Mouse (Mus musculus): ENCODE results near the gene Arhgap10. TPM values are rescaled to one million over a fixed set of nuclear protein-coding genes. Genes with fewer than 3 reads are reported as not detected.
A peak's percentile ranks its signal among the peaks of the same experiment; 100 is the strongest.
"Not testable (repeated sequence)": the region's sequence is repeated elsewhere in the genome, so short reads cannot be mapped to it uniquely, and the experiment has no call there.

The Arhgap10 gene
- polyA plus RNA-seq, 1 experiment from 2014 or later, result 11.4 TPM

DNA sequence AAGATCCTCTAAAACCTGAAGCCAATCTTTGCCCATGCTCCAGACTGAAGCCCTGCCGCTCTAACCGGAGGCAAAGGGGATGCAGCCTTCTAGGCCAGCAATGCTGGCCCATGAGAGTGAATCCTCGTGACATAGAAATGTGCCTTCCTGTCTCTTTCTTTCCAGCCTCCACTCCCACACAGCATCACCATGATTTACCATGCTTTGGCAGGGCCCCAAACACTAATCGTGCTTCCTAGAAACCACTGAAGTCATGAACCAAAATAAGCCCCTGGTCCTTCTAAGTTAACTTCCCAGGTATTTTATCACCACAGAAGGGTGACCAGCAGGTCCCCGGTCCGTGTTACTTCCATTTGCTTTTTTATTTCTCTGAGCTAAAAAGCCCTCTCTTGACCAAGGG, 173.8 kb downstream of the Arhgap10 start:
- H3K4me3 ChIP-seq (replicated peaks), result no peak overlapping the region
- H3K4me2 ChIP-seq, result no peak overlapping the region
- no peak overlapping the region for H3K9ac ChIP-seq
- no peak overlapping the region for H3K27ac ChIP-seq
- 0 out of 2 replicates have a peak, but pooled peaks cover 3% of the 10 kb centered on the region for H3K36me3 ChIP-seq (replicated peaks)
- H3K9me3 ChIP-seq, result no peaks in the 10 kb centered on the region
- no peaks in the 10 kb centered on the region for H3K27me3 ChIP-seq
- ATAC-seq (ENCODE audit: low FRiP score), result no peak
- 92% methylated on average over 6 of the region's 6 CpGs for WGBS
- peaks cover 24% of the 10 kb centered on the region for H3K4me1 ChIP-seq

DNA sequence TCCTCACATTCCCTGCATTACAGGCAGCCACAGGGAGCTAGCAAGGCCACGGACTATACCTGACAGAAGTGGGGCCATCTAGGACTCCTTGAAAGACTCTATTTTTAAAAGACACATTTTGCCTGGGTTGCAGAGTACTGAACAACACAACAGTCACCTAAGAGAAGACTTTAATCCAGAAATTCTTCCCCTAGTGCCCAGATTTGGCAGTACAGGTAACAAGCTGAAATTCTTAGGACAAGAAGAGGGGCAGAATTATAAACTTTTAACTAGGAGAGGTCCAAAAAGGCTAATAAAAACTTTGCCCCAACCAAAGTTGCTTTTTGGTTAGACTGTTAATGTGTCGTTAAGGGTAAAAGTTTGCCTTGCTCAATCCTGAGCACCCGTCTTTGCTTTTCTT, 174.4 kb downstream of the Arhgap10 start:
- no peak overlapping the region for H3K4me2 ChIP-seq
- H3K36me3 ChIP-seq (replicated peaks), result 0 out of 2 replicates have a peak, but pooled peaks cover 3% of the 10 kb centered on the region
- 94% methylated on average over 3 of the region's 3 CpGs for WGBS
- no peak overlapping the region for H3K27ac ChIP-seq
- ATAC-seq (ENCODE audit: low FRiP score), result no peak
- no peaks in the 10 kb centered on the region for H3K9me3 ChIP-seq
- H3K27me3 ChIP-seq, result no peaks in the 10 kb centered on the region
- H3K4me1 ChIP-seq, result peaks cover 24% of the 10 kb centered on the region
- no peak overlapping the region for H3K9ac ChIP-seq
- no peak overlapping the region for H3K4me3 ChIP-seq (replicated peaks)

DNA sequence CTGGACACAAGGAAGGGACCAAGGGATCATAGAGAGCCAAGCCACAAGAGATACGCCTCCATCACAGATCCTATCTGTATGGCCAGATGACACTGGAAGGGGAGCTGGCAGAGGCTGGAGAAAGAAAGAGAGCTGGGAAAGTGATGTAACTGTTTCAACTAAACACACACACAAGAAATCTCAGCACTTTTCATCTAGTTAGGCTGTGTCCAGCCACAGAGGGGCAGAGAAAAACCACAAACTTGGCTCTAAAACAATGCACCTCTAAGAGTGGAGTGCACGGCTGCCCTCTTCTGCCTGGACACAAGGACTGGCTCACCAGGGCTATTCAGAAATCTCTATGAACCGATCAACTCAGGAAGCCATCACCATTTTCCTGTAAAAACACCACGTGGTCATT, 175.6 kb downstream of the Arhgap10 start:
- Histone ChIP-seq H3K9me3 (no peaks in the 10 kb centered on the region), H3K27ac (no peak overlapping the region), H3K4me2 (no peak overlapping the region), H3K4me3 (replicated peaks) (no peak overlapping the region), H3K27me3 (no peaks in the 10 kb centered on the region), H3K9ac (no peak overlapping the region), H3K4me1 (peaks cover 24% of the 10 kb centered on the region), H3K36me3 (replicated peaks) (0 out of 2 replicates have a peak, but pooled peaks cover 3% of the 10 kb centered on the region)
- ATAC-seq (ENCODE audit: low FRiP score), result no peak
- WGBS, result 73% methylated on average over 4 of the region's 4 CpGs

DNA sequence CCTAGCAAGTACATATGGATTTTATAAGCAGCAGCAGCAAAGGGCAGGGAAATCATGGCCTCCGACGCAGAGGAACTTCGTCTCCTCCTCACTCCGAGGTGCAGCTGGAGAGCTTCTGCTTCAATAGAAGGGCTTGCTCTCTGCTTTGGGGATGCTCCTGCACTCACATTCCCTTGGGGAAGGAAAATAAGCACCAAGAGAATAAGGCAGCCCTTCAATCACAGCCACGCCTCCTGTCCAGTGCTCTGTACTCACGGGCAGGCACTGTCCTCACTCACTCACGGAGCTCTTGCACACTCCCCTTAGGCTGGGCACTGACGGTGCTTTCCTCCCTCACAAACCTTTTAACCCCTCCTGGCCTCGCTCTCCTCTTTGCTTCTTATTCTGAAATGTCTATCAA, 176.4 kb downstream of the Arhgap10 start:
- H3K9me3 ChIP-seq, result no peaks in the 10 kb centered on the region
- no peak overlapping the region for H3K4me2 ChIP-seq
- 63% methylated on average over 9 of the region's 9 CpGs for WGBS
- H3K27me3 ChIP-seq, result no peaks in the 10 kb centered on the region
- H3K9ac ChIP-seq, result no peak overlapping the region
- peaks cover 24% of the 10 kb centered on the region for H3K4me1 ChIP-seq
- H3K36me3 ChIP-seq (replicated peaks), result 0 out of 2 replicates have a peak, but pooled peaks cover 3% of the 10 kb centered on the region
- ATAC-seq (ENCODE audit: low FRiP score), result no peak
- no peak overlapping the region for H3K4me3 ChIP-seq (replicated peaks)
- no peak overlapping the region for H3K27ac ChIP-seq

- Histone ChIP-seq H3K36me3 (replicated peaks) (0 out of 2 replicates have a peak, but pooled peaks cover 3% of the 10 kb centered on the region), H3K9ac (no peak overlapping the region), H3K27me3 (no peaks in the 10 kb centered on the region), H3K27ac (no peak overlapping the region), H3K4me2 (no peak overlapping the region), H3K4me3 (replicated peaks) (no peak overlapping the region), H3K9me3 (no peaks in the 10 kb centered on the region), H3K4me1 (peaks cover 24% of the 10 kb centered on the region)
- 62% methylated on average over 6 of the region's 6 CpGs for WGBS
- no peak; the same call in 1 of the 2 replicates for ATAC-seq (ENCODE audit: low FRiP score)
These were observed 177.6 kb downstream of the Arhgap10 start for GRCm38 (mm10) chr8:77340046-77340747.

GRCm38 (mm10) chr8:77337272-77337671, 180.5 kb downstream of the Arhgap10 start:
- no peak overlapping the region for H3K4me3 ChIP-seq (replicated peaks)
- peaks cover 24% of the 10 kb centered on the region for H3K4me1 ChIP-seq
- no peak overlapping the region for H3K27ac ChIP-seq
- no peaks in the 10 kb centered on the region for H3K9me3 ChIP-seq
- 80% methylated on average over 12 of the region's 12 CpGs for WGBS
- H3K27me3 ChIP-seq, result peaks cover 2% of the 10 kb centered on the region; the same call in 1 of the 2 replicates
- no peak overlapping the region for H3K9ac ChIP-seq
- no peak for ATAC-seq (ENCODE audit: low FRiP score)
- H3K36me3 ChIP-seq (replicated peaks), result no peaks in the 10 kb centered on the region
- H3K4me2 ChIP-seq, result no peak overlapping the region

DNA sequence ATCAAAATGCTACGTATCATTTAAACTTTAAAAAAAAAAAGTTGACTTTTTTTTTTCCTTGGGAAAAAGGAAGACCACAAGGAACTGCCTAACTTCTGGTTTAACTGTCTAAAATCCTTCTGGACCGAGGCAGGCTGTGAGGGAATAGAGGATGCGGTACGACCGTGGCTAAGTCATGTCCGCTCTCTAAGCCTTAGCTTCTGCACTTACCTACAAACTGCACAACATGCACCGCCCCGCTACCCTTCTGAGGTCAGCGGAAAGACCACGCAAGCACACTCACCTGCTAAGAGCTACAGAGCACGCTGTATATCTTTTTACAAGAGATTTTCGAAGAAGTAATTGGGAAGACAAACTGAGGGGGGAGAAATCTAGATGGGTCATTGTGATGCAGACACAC, 186.6 kb downstream of the Arhgap10 start:
- no peak overlapping the region for H3K4me3 ChIP-seq (replicated peaks)
- H3K36me3 ChIP-seq (replicated peaks), result no peaks in the 10 kb centered on the region
- H3K27me3 ChIP-seq, result peaks cover 2% of the 10 kb centered on the region; the same call in 1 of the 2 replicates
- H3K9ac ChIP-seq, result no peak overlapping the region
- no peaks in the 10 kb centered on the region for H3K4me1 ChIP-seq
- no peak overlapping the region for H3K4me2 ChIP-seq
- 94% methylated on average over 12 of the region's 12 CpGs for WGBS
- no peak overlapping the region for H3K27ac ChIP-seq
- no peaks in the 10 kb centered on the region for H3K9me3 ChIP-seq
- no peak for ATAC-seq (ENCODE audit: low FRiP score)

DNA sequence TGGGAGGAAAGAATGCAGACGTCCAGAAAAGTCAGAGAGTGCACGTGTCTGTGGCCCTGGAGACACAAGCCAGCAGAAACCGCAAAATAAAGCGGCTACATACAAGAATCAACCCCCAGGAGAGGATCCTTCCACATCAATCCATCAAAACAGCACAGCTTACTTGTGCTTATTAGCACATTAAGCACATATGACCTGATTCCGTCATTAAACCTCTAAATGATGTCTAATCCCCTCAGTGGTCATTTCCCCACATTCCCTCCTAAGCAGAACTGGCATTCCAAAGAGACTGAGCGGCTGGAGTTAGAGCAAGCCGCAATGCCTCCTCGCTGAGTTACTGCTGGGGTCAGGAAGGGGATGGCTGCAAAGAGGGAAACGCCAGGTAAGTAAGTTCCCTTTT, 187.4 kb downstream of the Arhgap10 start:
- Histone ChIP-seq H3K36me3 (replicated peaks) (no peaks in the 10 kb centered on the region), H3K9ac (no peak overlapping the region), H3K4me1 (no peaks in the 10 kb centered on the region), H3K4me3 (replicated peaks) (no peak overlapping the region), H3K4me2 (no peak overlapping the region), H3K27me3 (peaks cover 2% of the 10 kb centered on the region; the same call in 1 of the 2 replicates), H3K9me3 (no peaks in the 10 kb centered on the region), H3K27ac (no peak overlapping the region)
- ATAC-seq (ENCODE audit: low FRiP score), result 0 out of 2 replicates have a peak, but pooled peaks have one; percentile 4
- 55% methylated on average over 9 of the region's 9 CpGs for WGBS

GRCm38 (mm10) chr8:77329783-77330182, 188.0 kb downstream of the Arhgap10 start:
- 84% methylated on average over 4 of the region's 4 CpGs for WGBS
- no peaks in the 10 kb centered on the region for H3K9me3 ChIP-seq
- no peak overlapping the region for H3K27ac ChIP-seq
- no peaks in the 10 kb centered on the region for H3K36me3 ChIP-seq (replicated peaks)
- no peak for ATAC-seq (ENCODE audit: low FRiP score)
- no peaks in the 10 kb centered on the region for H3K4me1 ChIP-seq
- no peak overlapping the region for H3K4me2 ChIP-seq
- H3K4me3 ChIP-seq (replicated peaks), result no peak overlapping the region
- H3K27me3 ChIP-seq, result peaks cover 2% of the 10 kb centered on the region; the same call in 1 of the 2 replicates
- H3K9ac ChIP-seq, result no peak overlapping the region

DNA sequence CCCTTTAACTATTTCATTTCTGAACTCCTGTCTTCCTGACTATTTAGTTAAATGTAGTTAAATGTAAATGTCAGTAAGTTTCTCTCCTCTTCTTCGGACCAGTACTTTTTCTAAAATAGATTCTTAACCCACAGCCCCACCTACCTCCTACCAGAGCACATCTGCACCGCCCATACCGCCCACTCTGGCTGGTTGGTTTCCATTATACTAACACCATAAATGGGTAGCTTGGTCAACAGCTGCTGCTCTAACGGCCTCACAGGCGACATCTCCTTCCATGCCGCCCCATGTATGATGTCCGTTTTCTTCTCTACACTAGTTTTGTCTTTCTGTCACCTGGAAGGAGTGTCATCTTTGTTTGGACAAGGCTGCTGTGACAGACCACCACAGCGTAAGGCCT, 189.3 kb downstream of the Arhgap10 start:
- no peak overlapping the region for H3K9ac ChIP-seq
- peaks cover 2% of the 10 kb centered on the region; the same call in 1 of the 2 replicates for H3K27me3 ChIP-seq
- H3K4me3 ChIP-seq (replicated peaks), result no peak overlapping the region
- 91% methylated on average over 8 of the region's 8 CpGs for WGBS
- no peaks in the 10 kb centered on the region for H3K4me1 ChIP-seq
- ATAC-seq (ENCODE audit: low FRiP score), result no peak
- H3K4me2 ChIP-seq, result no peak overlapping the region
- no peak overlapping the region for H3K27ac ChIP-seq
- H3K9me3 ChIP-seq, result no peaks in the 10 kb centered on the region
- no peaks in the 10 kb centered on the region for H3K36me3 ChIP-seq (replicated peaks)

DNA sequence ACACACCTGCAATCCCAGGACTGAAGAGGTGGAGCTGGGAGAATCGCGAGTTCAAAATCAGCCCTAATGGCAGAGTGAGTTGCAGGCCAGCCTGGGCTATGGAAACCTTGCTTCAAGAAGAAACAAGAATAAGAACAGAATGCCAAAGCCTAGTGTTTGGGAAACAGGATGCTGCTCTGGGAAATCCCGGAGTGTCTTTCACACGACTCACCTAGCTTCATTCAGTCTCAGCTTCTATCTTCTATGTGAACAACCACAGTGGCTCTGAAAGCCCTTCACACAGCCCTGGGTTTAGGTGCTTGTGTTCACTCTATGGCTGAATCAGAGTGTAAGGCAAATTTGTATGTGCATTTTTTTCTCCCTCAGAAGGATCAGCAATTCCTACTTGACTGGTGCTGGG, 190.4 kb downstream of the Arhgap10 start:
- H3K9ac ChIP-seq, result no peak overlapping the region
- no peak overlapping the region for H3K4me3 ChIP-seq (replicated peaks)
- no peak for ATAC-seq (ENCODE audit: low FRiP score)
- no peaks in the 10 kb centered on the region for H3K27me3 ChIP-seq
- no peak overlapping the region for H3K27ac ChIP-seq
- no peaks in the 10 kb centered on the region for H3K4me1 ChIP-seq
- H3K9me3 ChIP-seq, result no peaks in the 10 kb centered on the region
- H3K36me3 ChIP-seq (replicated peaks), result no peaks in the 10 kb centered on the region
- WGBS, result 93% methylated on average over 4 of the region's 4 CpGs
- no peak overlapping the region for H3K4me2 ChIP-seq

DNA sequence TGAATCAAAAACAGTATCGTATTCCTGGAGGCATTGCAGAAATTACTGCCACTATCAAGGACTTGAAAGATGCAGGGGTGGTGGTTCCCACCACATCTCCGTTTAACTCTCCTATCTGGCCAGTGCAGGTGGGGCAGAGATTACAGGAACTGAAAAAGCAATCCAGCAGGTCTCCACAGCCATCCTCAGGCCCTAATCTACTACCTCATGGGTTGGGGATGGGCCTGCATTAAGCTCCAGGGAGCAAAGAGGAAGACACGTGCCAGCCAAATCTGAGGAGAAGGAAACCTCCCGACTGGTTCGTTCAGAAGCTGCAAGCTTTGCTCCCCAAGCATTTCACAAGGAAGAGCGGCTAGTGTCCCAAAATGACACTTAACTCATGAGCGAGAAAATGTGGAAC, 195.0 kb downstream of the Arhgap10 start:
- H3K4me2 ChIP-seq; H3K9me3 ChIP-seq; ATAC-seq (ENCODE audit: low FRiP score); H3K36me3 ChIP-seq (replicated peaks); H3K4me1 ChIP-seq; H3K27ac ChIP-seq; H3K4me3 ChIP-seq (replicated peaks); H3K9ac ChIP-seq; H3K27me3 ChIP-seq: not testable (repeated sequence)
- WGBS, result 83% methylated on average over 6 of the region's 7 CpGs

GRCm38 (mm10) chr8:77321901-77322300, 195.9 kb downstream of the Arhgap10 start:
- H3K9ac ChIP-seq, result no peak overlapping the region
- no peak for ATAC-seq (ENCODE audit: low FRiP score)
- H3K27ac ChIP-seq, result no peak overlapping the region
- no peak overlapping the region for H3K4me3 ChIP-seq (replicated peaks)
- WGBS, result 94% methylated on average over 4 of the region's 4 CpGs
- no peaks in the 10 kb centered on the region for H3K4me1 ChIP-seq
- no peaks in the 10 kb centered on the region for H3K27me3 ChIP-seq
- H3K4me2 ChIP-seq, result no peak overlapping the region
- H3K9me3 ChIP-seq, result no peaks in the 10 kb centered on the region
- H3K36me3 ChIP-seq (replicated peaks), result no peaks in the 10 kb centered on the region

Data from forebrain, embryonic 12.5 days (tissue).